Mouse (Mus musculus): ENCODE data around the gene 4930519P11Rik. TPM values are rescaled to one million over a fixed set of nuclear protein-coding genes. Genes with fewer than 3 reads are reported as not detected.

The 4930519P11Rik gene
- polyA plus RNA-seq, 1 experiment: not detected

DNA sequence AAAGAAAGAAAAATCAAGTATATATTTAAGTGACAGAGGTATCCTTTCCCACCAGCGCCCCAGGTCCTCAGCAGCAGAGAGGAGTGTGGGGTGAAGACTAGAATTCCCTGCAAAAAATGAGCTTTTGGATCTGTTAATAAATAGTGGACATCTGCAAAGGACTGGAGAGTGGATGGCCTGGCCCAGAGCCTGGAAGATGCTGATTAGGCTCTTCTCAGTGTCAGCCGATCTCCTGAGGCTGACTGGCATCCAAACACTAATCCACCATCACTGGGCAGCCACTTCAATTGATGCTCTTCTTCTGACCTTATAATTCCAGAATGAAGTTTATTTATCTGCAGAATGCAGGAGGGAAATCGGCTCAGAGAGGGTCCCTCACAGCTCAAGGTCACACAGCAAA lies 40.2 kb downstream of the 4930519P11Rik start:
- H3K27ac ChIP-seq (ENCODE audit: insufficient read depth, low read depth, low read length): no peak overlapping the region
- peaks cover 23% of the 10 kb centered on the region for H3K4me1 ChIP-seq (ENCODE audit: control insufficient read depth, insufficient read depth, low read length)
- TF ChIP-seq POLR2A (IDR thresholded peaks at IDR 0.05; ENCODE audit: borderline replicate concordance, low read depth, low read length) (no peak), CTCF (IDR thresholded peaks at IDR 0.05; ENCODE audit: low read depth, low read length) (no peak)
- H3K4me3 ChIP-seq (ENCODE audit: insufficient read depth, low read length): no peak overlapping the region

DNA sequence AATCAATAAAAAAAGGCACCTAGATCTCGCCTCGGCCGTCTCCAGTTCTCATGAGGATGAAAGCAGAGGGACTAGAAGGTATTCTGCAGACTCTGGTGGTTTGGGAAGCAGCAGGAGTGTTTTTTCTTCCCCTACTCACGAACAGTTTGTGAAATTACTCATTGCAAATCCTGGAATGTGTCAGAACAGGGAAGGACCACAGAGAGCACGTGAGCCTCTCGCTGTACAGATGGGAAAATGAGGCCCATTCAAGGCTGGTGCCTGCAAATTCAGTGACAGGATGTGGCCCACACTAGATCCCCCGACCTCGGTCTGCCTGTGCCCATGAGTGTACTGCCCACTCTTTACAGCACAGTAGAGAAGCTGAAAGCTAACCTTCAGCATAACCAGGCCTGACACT lies 41.3 kb downstream of the 4930519P11Rik start:
- H3K4me3 ChIP-seq (ENCODE audit: insufficient read depth, low read length): no peak overlapping the region
- no peak for TF ChIP-seq CTCF (IDR thresholded peaks at IDR 0.05; ENCODE audit: low read depth, low read length)
- TF ChIP-seq POLR2A (IDR thresholded peaks at IDR 0.05; ENCODE audit: borderline replicate concordance, low read depth, low read length): no peak
- no peak overlapping the region for H3K27ac ChIP-seq (ENCODE audit: insufficient read depth, low read depth, low read length)
- H3K4me1 ChIP-seq (ENCODE audit: control insufficient read depth, insufficient read depth, low read length): peaks cover 29% of the 10 kb centered on the region

DNA sequence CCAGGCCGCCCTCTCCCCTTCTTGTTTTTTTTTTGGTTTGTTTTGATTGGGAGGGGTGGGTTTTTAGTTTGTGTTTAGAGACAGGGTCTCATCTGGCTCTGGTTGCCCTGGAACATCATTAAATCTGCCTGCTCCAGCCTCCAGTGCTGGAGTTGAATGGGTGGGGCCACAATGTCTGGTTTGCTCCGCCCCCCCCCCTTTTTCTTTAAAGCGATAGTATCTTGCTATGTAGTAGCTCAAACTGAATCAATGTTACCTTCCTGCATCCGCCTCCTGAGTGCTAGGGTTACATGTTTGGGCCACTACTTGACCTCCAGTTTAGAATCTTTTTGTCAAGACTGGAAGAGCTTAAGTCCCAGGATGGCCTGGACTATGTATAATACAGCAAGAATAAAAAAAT lies 42.0 kb downstream of the 4930519P11Rik start:
- H3K27ac ChIP-seq (ENCODE audit: insufficient read depth, low read depth, low read length): peak overlapping the region; percentile 75
- 0 out of 2 replicates have a peak overlapping the region, but pooled peaks have one; percentile 7 for H3K4me3 ChIP-seq (ENCODE audit: insufficient read depth, low read length)
- TF ChIP-seq POLR2A (IDR thresholded peaks at IDR 0.05; ENCODE audit: borderline replicate concordance, low read depth, low read length) (no peak), CTCF (IDR thresholded peaks at IDR 0.05; ENCODE audit: low read depth, low read length) (no peak)
- peaks cover 29% of the 10 kb centered on the region for H3K4me1 ChIP-seq (ENCODE audit: control insufficient read depth, insufficient read depth, low read length)

DNA sequence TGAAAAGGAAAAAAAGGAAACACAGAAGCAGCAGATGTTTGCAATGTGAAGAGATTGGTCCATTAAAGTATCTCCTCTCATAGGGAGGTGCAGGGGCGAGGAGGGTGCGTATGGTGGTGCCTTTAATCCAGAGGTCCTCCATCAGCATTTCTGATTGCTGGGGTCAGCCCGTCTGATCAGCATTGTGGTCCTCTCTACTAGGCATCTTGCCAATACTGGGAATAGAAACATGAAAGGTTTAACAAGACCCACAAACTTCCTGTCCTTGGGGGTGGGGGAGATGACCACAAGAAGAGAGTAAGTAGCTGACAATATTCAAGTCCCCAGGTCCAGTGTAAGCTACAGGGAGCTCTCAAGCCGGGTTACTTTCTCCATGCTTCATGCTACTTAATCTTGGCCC lies 42.6 kb downstream of the 4930519P11Rik start:
- Histone ChIP-seq H3K4me1 (ENCODE audit: control insufficient read depth, insufficient read depth, low read length) (peaks cover 32% of the 10 kb centered on the region), H3K27ac (ENCODE audit: insufficient read depth, low read depth, low read length) (peak overlapping the region; percentile 75), H3K4me3 (ENCODE audit: insufficient read depth, low read length) (peak overlapping the region; percentile 66)
- TF ChIP-seq CTCF (IDR thresholded peaks at IDR 0.05; ENCODE audit: low read depth, low read length) (no peak), POLR2A (IDR thresholded peaks at IDR 0.05; ENCODE audit: borderline replicate concordance, low read depth, low read length) (no peak)

DNA sequence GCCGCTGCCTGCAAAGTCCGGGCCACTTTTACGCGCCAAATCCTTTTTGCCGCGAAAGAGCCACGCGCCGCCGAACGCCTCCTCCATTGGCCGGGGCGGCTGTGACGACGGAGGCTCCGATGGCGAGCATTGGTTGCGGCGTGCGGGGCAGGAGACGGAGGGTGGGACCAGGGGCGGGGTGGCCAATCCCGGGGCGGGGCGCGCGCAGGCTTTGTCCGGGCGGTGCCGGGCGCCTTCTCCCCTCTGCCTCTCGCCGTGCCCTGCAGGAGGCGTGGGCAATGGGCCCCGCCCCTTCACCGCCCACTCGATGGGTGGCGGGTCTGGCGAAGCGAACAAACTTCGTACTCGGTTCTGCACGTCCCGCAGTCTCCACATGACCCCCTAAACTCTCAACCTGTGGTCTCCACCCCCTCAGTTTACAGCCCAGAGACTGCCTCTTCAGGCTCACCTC lies 43.4 kb downstream of the 4930519P11Rik start, which contains the start of gene E2f1:
Gene E2f1, minus strand, starts transcription at position 57 of the 451 bp plus-strand sequence.
- Histone ChIP-seq H3K4me1 (ENCODE audit: control insufficient read depth, insufficient read depth, low read length) (peaks cover 32% of the 10 kb centered on the region), H3K27ac (ENCODE audit: insufficient read depth, low read depth, low read length) (peak within 1 kb of the TSS; percentile 86), H3K4me3 (ENCODE audit: insufficient read depth, low read length) (peak within 1 kb of the TSS; percentile 74)
- TF ChIP-seq CTCF (IDR thresholded peaks at IDR 0.05; ENCODE audit: low read depth, low read length): no peak
- TF ChIP-seq POLR2A (IDR thresholded peaks at IDR 0.05; ENCODE audit: borderline replicate concordance, low read depth, low read length): no peak

DNA sequence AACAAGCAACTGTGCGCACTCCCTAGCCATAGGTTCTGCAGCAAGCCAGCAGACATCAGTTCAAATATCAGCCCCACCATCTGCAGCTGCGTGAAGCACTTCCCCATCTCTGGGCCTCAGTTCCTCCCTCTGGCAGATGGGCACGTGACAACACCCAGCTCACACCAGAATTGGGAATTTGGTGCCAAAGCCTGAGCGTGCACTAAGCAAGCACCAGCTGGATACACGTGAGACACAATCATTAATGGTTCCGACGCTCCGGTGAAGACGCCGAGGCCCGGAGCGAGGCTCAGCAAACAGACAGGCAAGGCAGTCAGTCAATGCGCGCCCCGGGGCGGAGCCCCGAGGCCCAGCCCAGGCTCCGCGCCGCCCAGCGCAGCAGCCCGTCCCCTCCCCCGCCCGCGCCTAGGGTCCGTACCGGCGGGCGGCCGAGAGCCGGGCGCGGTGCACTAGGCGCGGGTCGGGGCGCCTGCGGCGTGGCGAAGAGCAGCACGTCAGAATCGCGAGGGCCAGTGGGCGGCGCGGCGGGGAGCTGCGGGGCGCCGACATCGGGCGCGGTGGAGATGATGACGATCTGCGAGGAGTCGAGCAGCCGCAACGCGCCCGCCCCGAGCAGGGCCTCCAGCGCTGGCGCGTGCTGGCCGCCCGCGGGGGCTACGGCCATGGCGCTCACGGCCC lies 44.0 kb downstream of the 4930519P11Rik start:
- H3K4me1 ChIP-seq (ENCODE audit: control insufficient read depth, insufficient read depth, low read length): peaks cover 27% of the 10 kb centered on the region
- no peak for TF ChIP-seq POLR2A (IDR thresholded peaks at IDR 0.05; ENCODE audit: borderline replicate concordance, low read depth, low read length)
- TF ChIP-seq CTCF (IDR thresholded peaks at IDR 0.05; ENCODE audit: low read depth, low read length): no peak

DNA sequence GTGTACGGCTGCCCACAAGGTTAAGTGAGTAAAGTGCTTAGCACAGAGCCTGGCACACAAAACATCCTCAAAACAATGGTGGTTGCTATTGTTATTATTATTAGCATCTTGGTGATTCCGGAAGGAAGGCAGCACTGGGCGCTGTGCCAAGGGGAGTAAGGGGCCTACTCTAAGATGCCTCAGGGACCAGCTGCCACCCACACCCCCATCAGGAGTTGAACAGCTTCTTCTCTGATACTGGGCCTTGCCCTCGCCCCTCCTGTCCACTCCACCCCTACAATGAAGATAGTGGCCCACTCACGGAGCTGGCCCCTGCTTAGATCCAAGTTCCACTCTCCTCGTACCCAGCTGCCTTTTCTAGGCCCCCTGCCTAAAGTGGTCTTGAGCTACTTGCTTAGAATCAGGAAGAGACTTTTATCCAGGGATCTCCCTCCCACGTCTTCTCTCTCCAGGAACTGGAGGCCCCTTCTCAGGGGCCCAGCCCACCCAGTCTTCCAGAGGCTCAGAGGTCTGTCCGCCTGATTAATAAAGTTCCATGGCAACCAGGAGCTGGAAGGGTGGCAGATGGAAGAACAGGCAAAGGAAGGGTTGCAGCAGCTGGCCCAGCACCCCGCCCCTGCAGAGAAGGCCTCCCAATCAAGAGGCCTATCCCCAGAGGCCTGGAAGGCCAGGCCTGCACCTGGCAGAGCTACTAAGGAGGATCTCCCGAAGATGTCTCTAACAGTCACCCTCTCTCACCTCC lies 44.7 kb downstream of the 4930519P11Rik start:
- TF ChIP-seq POLR2A (IDR thresholded peaks at IDR 0.05; ENCODE audit: borderline replicate concordance, low read depth, low read length): no peak

More for the DNA sequence above, 44.0 kb downstream of the 4930519P11Rik start:
- Histone ChIP-seq H3K27ac (ENCODE audit: insufficient read depth, low read depth, low read length) (peak overlapping the region; percentile 86), H3K4me3 (ENCODE audit: insufficient read depth, low read length) (peak overlapping the region; percentile 74)

DNA sequence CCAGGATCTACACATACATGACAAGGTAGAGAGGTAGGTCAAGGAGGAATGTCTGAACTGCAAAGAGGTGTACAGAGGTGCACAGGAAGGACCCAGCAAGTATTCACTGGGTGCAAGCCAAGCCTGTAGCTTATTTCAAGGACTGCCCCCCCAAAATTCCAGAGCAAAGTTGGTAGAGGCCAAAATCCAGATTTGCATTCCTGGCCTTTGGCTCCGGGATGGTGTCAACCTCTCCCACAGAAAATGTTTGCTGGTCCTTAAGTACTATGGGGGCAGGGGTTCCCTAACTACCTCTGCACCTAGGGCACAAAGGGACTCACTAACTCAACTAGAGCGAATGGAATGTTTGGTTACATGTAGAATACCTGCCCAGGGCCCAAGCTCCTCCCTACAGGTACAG lies 45.5 kb downstream of the 4930519P11Rik start:
- TF ChIP-seq POLR2A (IDR thresholded peaks at IDR 0.05; ENCODE audit: borderline replicate concordance, low read depth, low read length): no peak
- TF ChIP-seq CTCF (IDR thresholded peaks at IDR 0.05; ENCODE audit: low read depth, low read length): no peak
- Histone ChIP-seq H3K27ac (ENCODE audit: insufficient read depth, low read depth, low read length) (peak overlapping the region; percentile 86), H3K4me1 (ENCODE audit: control insufficient read depth, insufficient read depth, low read length) (peaks cover 24% of the 10 kb centered on the region), H3K4me3 (ENCODE audit: insufficient read depth, low read length) (peak overlapping the region; percentile 74)

More for the DNA sequence above, 44.7 kb downstream of the 4930519P11Rik start:
- Histone ChIP-seq H3K27ac (ENCODE audit: insufficient read depth, low read depth, low read length) (peak overlapping the region; percentile 86), H3K4me3 (ENCODE audit: insufficient read depth, low read length) (peak overlapping the region; percentile 74), H3K4me1 (ENCODE audit: control insufficient read depth, insufficient read depth, low read length) (peaks cover 24% of the 10 kb centered on the region)

DNA sequence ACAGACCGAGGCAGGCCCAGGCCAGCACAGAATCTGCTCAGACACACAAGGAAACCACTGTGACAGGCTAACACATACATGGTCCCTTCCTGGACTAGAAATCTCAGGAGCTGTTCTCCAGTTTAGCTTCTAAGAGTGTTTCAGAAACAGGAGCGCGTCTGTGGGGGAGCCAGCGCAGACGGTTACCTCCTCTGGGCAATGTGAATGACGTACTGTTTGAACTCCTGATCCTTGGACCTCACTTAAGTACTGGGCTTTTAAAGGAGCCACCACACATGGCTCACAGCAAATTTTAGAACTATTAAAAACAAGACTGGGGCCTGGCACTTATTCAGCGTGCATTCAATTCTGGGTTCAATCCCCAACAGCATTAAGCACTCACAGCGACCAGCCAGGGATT lies 46.6 kb downstream of the 4930519P11Rik start:
- peaks cover 19% of the 10 kb centered on the region for H3K4me1 ChIP-seq (ENCODE audit: control insufficient read depth, insufficient read depth, low read length)
- no peak overlapping the region for H3K27ac ChIP-seq (ENCODE audit: insufficient read depth, low read depth, low read length)
- TF ChIP-seq CTCF (IDR thresholded peaks at IDR 0.05; ENCODE audit: low read depth, low read length) (no peak), POLR2A (IDR thresholded peaks at IDR 0.05; ENCODE audit: borderline replicate concordance, low read depth, low read length) (no peak)
- no peak overlapping the region for H3K4me3 ChIP-seq (ENCODE audit: insufficient read depth, low read length)

DNA sequence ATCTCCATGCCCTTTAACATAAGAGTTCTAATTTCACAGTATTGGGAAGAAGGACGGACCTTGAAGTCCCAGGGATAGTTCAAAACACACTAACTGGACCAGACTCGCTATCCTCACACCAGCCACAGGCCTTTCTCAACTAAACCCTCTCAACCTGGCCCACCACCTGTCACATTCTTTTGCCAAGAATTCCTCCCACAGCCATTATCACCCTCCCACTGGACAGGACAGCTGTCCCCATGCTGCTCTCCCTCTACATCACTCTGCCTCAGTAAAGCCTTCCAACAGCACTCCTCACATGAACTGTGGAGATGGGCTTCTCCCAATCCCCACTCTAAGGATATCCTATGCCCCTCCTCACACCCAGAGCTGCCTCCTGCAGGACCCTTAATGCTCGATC lies 47.7 kb downstream of the 4930519P11Rik start:
- H3K4me1 ChIP-seq (ENCODE audit: control insufficient read depth, insufficient read depth, low read length): peaks cover 10% of the 10 kb centered on the region
- no peak overlapping the region for H3K4me3 ChIP-seq (ENCODE audit: insufficient read depth, low read length)
- no peak overlapping the region for H3K27ac ChIP-seq (ENCODE audit: insufficient read depth, low read depth, low read length)
- no peak for TF ChIP-seq CTCF (IDR thresholded peaks at IDR 0.05; ENCODE audit: low read depth, low read length)
- no peak for TF ChIP-seq POLR2A (IDR thresholded peaks at IDR 0.05; ENCODE audit: borderline replicate concordance, low read depth, low read length)

Measured in bone marrow macrophage, adult 2 months (primary cell).